Mouse (Mus musculus) kidney, embryonic 14.5 days (tissue): ENCODE measurements at regions not wholly inside any gene's neighbourhood (a gene's known extent, or its start where the extent isn't known, plus 50 kb on each side); places are given as distances from the start of the nearest gene placed in this dataset.

Experiments
- ATAC-seq: fragments of 200-750 bp; cut with Nextera tagmentation; 2 replicates; pipeline ENCODE4 v1.8.0; 2017; ENCODE audit warnings: moderate number of reproducible peaks, mild to moderate bottlenecking, moderate TSS enrichment, moderate library complexity; ENCODE audit not compliant: low FRiP score, low TSS enrichment
- H3K27ac ChIP-seq: fragments of 300-500 bp; sonication (generic); 2 replicates; pipeline ENCODE4 v1.5.1; 2014; ENCODE audit warnings: low read depth, mild to moderate bottlenecking, low read length, moderate library complexity, mixed read lengths
- H3K27me3 ChIP-seq: fragments of 300-500 bp; sonication (generic); 2 replicates; pipeline ENCODE4 v1.6.1; 2014; ENCODE audit warnings: mild to moderate bottlenecking, low read length; ENCODE audit not compliant: control insufficient read depth, insufficient read depth
- H3K36me3 ChIP-seq: fragments of 300-500 bp; sonication (generic); 2 replicates; pipeline ENCODE4 v1.6.1; 2014; ENCODE audit warnings: low read length, mixed read lengths; ENCODE audit not compliant: control insufficient read depth, insufficient read depth
- H3K4me1 ChIP-seq: fragments of 300-500 bp; sonication (generic); 2 replicates; pipeline ENCODE4 v1.6.1; 2014; ENCODE audit warnings: low read length, mixed read lengths; ENCODE audit not compliant: control insufficient read depth, insufficient read depth
- H3K4me2 ChIP-seq: fragments of 300-500 bp; sonication (generic); replicated peaks from 2 replicates; pipeline ENCODE4 v1.6.1; 2014; ENCODE audit warnings: low read depth, mild to moderate bottlenecking, low read length
- H3K4me3 ChIP-seq: fragments of 300-500 bp; sonication (generic); 2 replicates; pipeline ENCODE4 v1.5.1; 2014; ENCODE audit warnings: mild to moderate bottlenecking, low read length
- H3K9ac ChIP-seq: fragments of 300-500 bp; sonication (generic); 2 replicates; pipeline ENCODE4 v1.6.1; 2014; ENCODE audit warnings: low read depth, mild to moderate bottlenecking, low read length, moderate library complexity
- H3K9me3 ChIP-seq: fragments of 300-500 bp; sonication (generic); 2 replicates; pipeline ENCODE4 v1.6.1; 2016; ENCODE audit warnings: low read length; ENCODE audit not compliant: control insufficient read depth
- WGBS: fragments of 180-500 bp; shearing (Covaris S2); extraction: QIAGEN DNeasy Blood & Tissue Kit; methylation state at CpG from one replicate; pipeline ENCODE4 v1.1.7; 2014; 5-methylcytosine and 5-hydroxymethylcytosine counted together

GRCm38 (mm10) chr11:45158282-45158681 is 541.2 kb downstream of the Ebf1 start:
- Histone ChIP-seq H3K4me2 (no peak overlapping the region), H3K4me1 (no peaks in the 10 kb centered on the region), H3K4me3 (no peak overlapping the region), H3K9me3 (no peaks in the 10 kb centered on the region), H3K9ac (no peak overlapping the region), H3K27ac (no peak overlapping the region), H3K36me3 (no peaks in the 10 kb centered on the region), H3K27me3 (no peaks in the 10 kb centered on the region)
- ATAC-seq = no peak
- WGBS = 51% methylated on average over 2 of the region's 2 CpGs

GRCm38 (mm10) chr11:45160871-45161270 is 543.8 kb downstream of the Ebf1 start:
- Histone ChIP-seq H3K27ac (no peak overlapping the region), H3K9me3 (no peaks in the 10 kb centered on the region), H3K4me3 (no peak overlapping the region), H3K9ac (no peak overlapping the region), H3K4me1 (no peaks in the 10 kb centered on the region), H3K27me3 (no peaks in the 10 kb centered on the region), H3K36me3 (no peaks in the 10 kb centered on the region), H3K4me2 (no peak overlapping the region)
- no peak for ATAC-seq
- 79% methylated on average over 8 of the region's 8 CpGs for WGBS

GRCm38 (mm10) chr11:45173546-45173945 is 556.4 kb downstream of the Ebf1 start:
- H3K9ac ChIP-seq = no peak overlapping the region
- no peaks in the 10 kb centered on the region for H3K36me3 ChIP-seq
- WGBS = 84% methylated on average over 2 of the region's 2 CpGs
- ATAC-seq = no peak
- H3K4me1 ChIP-seq = no peaks in the 10 kb centered on the region
- H3K4me2 ChIP-seq = no peak overlapping the region
- H3K27me3 ChIP-seq = no peaks in the 10 kb centered on the region
- H3K4me3 ChIP-seq = no peak overlapping the region
- H3K27ac ChIP-seq = no peak overlapping the region
- no peaks in the 10 kb centered on the region for H3K9me3 ChIP-seq

- H3K9ac ChIP-seq = no peak overlapping the region
- no peaks in the 10 kb centered on the region for H3K9me3 ChIP-seq
- no peak for ATAC-seq
- H3K27ac ChIP-seq = no peak overlapping the region
- H3K4me2 ChIP-seq = no peak overlapping the region
- H3K36me3 ChIP-seq = no peaks in the 10 kb centered on the region
- H3K4me1 ChIP-seq = no peaks in the 10 kb centered on the region
- 70% methylated on average over 2 of the region's 2 CpGs for WGBS
- H3K4me3 ChIP-seq = no peak overlapping the region
- no peaks in the 10 kb centered on the region for H3K27me3 ChIP-seq
Observed at GRCm38 (mm10) chr11:45174071-45174470, 557.0 kb downstream of the Ebf1 start.

- Histone ChIP-seq H3K4me2 (no peak overlapping the region), H3K9ac (no peak overlapping the region), H3K9me3 (no peaks in the 10 kb centered on the region), H3K27me3 (no peaks in the 10 kb centered on the region), H3K27ac (no peak overlapping the region), H3K4me3 (no peak overlapping the region), H3K36me3 (no peaks in the 10 kb centered on the region), H3K4me1 (no peaks in the 10 kb centered on the region)
- WGBS = 63% methylated on average over 10 of the region's 10 CpGs
- ATAC-seq = peak; percentile 32; the same call in 1 of the 2 replicates
Observed at GRCm38 (mm10) chr11:45174811-45175798, 558.0 kb downstream of the Ebf1 start.

GRCm38 (mm10) chr11:45176971-45177370 is 559.9 kb downstream of the Ebf1 start:
- Histone ChIP-seq H3K4me3 (no peak overlapping the region), H3K4me2 (no peak overlapping the region), H3K27ac (no peak overlapping the region), H3K36me3 (no peaks in the 10 kb centered on the region), H3K9ac (no peak overlapping the region), H3K4me1 (no peaks in the 10 kb centered on the region), H3K27me3 (no peaks in the 10 kb centered on the region), H3K9me3 (no peaks in the 10 kb centered on the region)
- 91% methylated on average over 3 of the region's 3 CpGs for WGBS
- no peak for ATAC-seq

GRCm38 (mm10) chr11:45178036-45178435 is 560.9 kb downstream of the Ebf1 start:
- no peaks in the 10 kb centered on the region for H3K27me3 ChIP-seq
- WGBS = 73% methylated on average over 7 of the region's 7 CpGs

GRCm38 (mm10) chr11:45179019-45179418 is 561.9 kb downstream of the Ebf1 start:
- no peaks in the 10 kb centered on the region for H3K27me3 ChIP-seq
- no peak overlapping the region for H3K4me3 ChIP-seq
- H3K4me1 ChIP-seq = no peaks in the 10 kb centered on the region
- no peak overlapping the region for H3K27ac ChIP-seq
- H3K36me3 ChIP-seq = no peaks in the 10 kb centered on the region
- H3K4me2 ChIP-seq = no peak overlapping the region
- H3K9ac ChIP-seq = no peak overlapping the region
- ATAC-seq = no peak
- WGBS = 69% methylated on average over 1 of the region's 1 CpGs
- no peaks in the 10 kb centered on the region for H3K9me3 ChIP-seq

More at GRCm38 (mm10) chr11:45178036-45178435, 560.9 kb downstream of the Ebf1 start:
- Histone ChIP-seq H3K4me2 (no peak overlapping the region), H3K36me3 (no peaks in the 10 kb centered on the region), H3K27ac (no peak overlapping the region), H3K4me1 (no peaks in the 10 kb centered on the region), H3K9ac (no peak overlapping the region), H3K9me3 (no peaks in the 10 kb centered on the region), H3K4me3 (no peak overlapping the region)
- no peak for ATAC-seq

GRCm38 (mm10) chr11:45190601-45191370 is 573.7 kb downstream of the Ebf1 start:
- Histone ChIP-seq H3K4me3 (no peak overlapping the region), H3K36me3 (no peaks in the 10 kb centered on the region), H3K27me3 (no peaks in the 10 kb centered on the region), H3K4me1 (no peaks in the 10 kb centered on the region), H3K9ac (no peak overlapping the region), H3K4me2 (no peak overlapping the region), H3K27ac (no peak overlapping the region), H3K9me3 (no peaks in the 10 kb centered on the region)
- no peak for ATAC-seq
- WGBS = 76% methylated on average over 14 of the region's 14 CpGs
